Mouse (Mus musculus): Measurements from ENCODE around the gene Adgrl3. TPM values are rescaled to one million over a fixed set of nuclear protein-coding genes. Genes with fewer than 3 reads are reported as not detected.
"Not testable (repeated sequence)": the region's sequence is repeated elsewhere in the genome, so short reads cannot be mapped to it uniquely, and the experiment has no call there.

Adgrl3 gene
- total RNA-seq, 4 experiments from 2014 or later = 3.3 to 10.2 (median 6.3) TPM

DNA sequence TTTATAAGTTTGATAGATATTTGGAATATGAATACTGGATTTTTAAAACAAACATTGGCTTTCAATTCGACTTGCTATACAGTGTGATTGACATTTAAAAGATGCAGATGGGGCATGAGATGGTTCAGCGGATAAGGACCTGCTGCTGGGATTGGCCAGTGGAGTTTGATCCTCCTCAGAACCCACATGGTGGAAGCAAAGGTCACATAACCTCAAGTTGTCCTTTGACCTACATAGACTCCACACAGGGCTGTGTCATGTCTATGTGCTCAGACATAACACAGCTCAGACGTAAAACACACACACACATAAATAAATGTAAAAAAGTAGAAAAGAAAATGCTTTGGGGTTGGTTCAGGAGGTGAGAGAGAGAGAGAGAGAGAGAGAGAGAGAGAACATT lies 397.4 kb downstream of the Adgrl3 start:
- DNase-seq = no peak

DNA sequence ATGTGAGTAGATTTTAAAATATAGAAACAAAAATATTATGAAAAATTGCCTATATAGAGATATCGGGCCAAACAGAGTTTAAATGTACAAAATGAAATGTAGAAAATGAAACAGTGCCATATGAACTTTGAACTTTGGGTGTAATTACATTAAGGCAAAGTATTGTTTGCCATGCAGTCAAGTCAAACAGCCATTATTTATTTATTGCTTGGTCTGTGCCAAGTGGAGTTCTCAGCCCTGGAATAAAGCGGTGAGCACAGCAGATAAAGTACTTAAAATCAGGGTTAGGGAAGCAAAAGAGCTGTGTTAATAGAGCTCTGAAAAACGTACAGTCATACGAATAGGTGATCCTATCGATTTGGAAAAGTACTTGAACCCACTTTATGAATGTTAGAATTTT lies 407.5 kb downstream of the Adgrl3 start:
- no peak for DNase-seq

DNA sequence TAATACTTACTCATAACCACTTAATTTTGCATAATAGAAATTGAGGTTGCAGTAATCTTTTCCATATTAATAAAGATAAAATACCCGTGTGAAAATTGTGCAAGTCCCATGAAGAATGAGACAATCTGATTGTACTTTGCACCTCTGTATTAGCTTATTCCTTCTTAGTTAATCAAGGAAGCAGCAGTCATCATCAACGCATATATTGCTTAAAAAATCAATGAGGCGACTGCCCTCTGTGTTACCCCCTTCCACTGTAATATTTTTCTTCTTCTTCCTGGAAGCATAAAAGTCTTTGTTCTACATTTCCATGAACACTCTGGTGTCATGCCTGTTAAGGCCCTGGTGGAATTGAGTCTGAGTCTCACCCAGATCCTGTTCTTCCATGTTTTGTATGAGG lies 416.4 kb downstream of the Adgrl3 start:
- DNase-seq = no peak

GRCm38 (mm10) chr5:81442150-81442549 lies 422.2 kb downstream of the Adgrl3 start:
- DNase-seq = no peak

DNA sequence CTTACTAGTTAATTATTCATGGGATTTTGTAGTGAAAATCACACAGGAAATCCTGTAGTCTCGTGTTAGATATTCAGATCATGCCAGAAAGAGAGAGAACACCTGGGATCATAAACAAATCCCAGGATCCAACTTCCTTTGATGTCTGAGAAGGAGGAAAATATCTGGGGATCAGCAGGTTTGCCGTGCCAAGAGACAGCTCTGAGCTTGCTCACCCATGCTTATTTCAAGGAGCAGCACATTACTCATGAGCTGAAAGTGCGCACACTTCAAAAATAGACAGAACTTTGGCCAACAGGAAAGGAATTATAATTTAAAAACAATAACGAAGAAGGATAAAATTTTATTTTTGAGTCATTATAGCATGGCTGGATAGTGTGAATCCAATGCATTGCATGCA lies 446.0 kb downstream of the Adgrl3 start:
- DNase-seq = no peak

DNA sequence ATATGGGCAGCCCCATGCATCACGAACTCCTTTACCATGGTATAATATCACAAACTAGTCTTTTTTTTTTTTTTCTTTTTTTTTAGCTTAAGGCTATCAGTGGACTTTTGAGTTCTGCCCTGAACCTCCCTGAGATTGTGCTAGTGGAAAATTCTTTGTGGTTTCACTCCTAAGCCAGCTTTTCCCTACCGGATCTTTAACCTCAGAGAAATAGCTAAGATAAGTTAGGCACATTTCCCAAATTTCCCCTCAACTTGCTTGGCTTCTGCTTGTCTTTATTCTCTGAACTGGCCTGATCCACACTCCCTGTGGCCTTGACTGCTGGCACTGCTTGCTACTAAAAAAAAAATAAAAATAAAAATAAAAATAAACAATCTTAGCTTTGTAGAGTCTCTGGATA lies 454.7 kb downstream of the Adgrl3 start:
- no peak for DNase-seq

GRCm38 (mm10) chr5:81475406-81475805 lies 455.5 kb downstream of the Adgrl3 start:
- DNase-seq = no peak

- no peak for DNase-seq
These were observed 456.2 kb downstream of the Adgrl3 start for GRCm38 (mm10) chr5:81475971-81476606.

DNA sequence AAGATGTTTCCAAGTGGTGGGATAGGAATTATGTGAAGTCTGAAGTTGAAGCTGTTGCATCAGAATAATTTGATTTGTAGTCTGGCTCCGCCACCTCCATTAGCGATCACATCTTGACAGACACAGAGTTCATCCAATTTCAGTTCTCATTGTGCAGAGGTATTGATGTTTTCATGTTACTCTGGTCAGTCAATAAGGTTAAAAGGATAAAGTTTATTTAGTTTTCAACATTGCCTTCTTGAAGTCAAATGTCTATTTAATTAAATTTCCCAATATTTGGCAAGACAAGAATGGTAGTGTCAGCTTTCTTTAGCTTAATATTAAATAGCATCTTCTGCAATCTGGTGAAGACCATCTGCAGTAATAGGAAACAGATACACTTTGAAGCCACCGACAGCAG lies 461.0 kb downstream of the Adgrl3 start:
- no peak for DNase-seq

DNA sequence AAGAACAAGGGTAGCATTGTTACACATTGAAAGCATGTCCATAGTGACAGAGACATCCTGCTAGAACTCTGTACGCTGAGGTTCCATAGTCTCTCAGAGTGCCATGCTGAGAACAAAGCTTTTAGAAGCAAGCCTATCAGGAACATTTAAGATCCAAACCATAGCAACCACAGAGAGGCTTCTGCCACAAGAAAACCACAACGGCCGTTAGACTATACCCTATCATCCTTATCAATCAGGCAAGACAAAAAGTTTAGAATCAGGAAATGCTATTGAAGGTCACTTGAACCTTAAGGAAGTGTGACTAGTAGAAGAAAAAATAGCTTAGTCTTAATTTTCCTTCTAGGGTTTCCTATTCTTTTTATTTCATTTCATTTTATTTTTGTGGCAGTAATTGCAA lies 464.0 kb downstream of the Adgrl3 start:
- no peak for DNase-seq

DNA sequence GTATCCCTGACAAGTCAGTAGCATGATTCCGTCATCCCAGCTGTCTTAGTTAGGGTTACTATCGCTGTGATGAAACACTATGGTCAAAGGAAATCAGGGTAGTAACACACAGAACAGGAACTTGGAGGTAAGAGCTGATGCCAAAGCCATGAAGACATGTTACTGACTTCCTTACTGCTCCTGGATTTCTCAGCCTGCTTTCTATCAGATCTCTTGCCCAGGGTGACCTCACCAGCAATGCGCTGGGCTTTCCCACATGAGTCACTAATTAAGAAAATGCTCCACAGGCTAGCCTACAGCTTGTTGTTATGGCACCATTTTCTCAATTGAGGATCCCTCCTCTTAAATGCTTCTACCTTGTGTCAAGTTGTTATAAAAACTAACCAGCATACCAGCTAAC lies 481.1 kb downstream of the Adgrl3 start:
- DNase-seq = no peak

GRCm38 (mm10) chr5:81518720-81519496 lies 499.0 kb downstream of the Adgrl3 start:
- DNase-seq = no peak

- DNase-seq = no peak
These were observed 499.8 kb downstream of the Adgrl3 start for GRCm38 (mm10) chr5:81519497-81520382.

GRCm38 (mm10) chr5:81522760-81523159 lies 502.8 kb downstream of the Adgrl3 start:
- no peak for DNase-seq

GRCm38 (mm10) chr5:81524532-81524961 lies 504.6 kb downstream of the Adgrl3 start:
- no peak for DNase-seq

DNA sequence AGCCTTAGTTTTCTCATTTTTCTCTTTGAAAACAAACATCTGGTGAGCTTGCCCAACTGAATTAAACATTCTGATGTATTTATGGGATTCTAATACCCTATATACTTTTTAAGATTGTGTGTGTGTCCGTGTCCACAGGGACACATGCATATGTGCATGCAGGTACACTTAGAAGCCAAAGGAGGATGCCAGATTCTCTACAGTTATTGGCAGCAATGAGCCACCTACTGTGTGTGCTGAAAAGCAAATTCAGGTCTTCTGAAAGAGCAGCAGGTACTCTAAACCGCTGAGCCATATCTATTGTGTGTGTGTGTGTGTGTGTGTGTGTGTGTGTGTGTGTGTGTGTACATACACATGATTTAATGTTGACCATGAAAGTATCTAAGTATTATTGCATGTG lies 505.4 kb downstream of the Adgrl3 start:
- DNase-seq = no peak

- DNase-seq = peak; percentile 4
These were observed 511.7 kb downstream of the Adgrl3 start for GRCm38 (mm10) chr5:81531639-81532038.

GRCm38 (mm10) chr5:81550211-81550610 lies 530.3 kb downstream of the Adgrl3 start:
- DNase-seq = no peak

- DNase-seq = not testable (repeated sequence)
These were observed 535.2 kb downstream of the Adgrl3 start for GRCm38 (mm10) chr5:81555149-81555548.

- DNase-seq = no peak
These were observed 536.1 kb downstream of the Adgrl3 start for GRCm38 (mm10) chr5:81556008-81556407.

GRCm38 (mm10) chr5:81558965-81559364 lies 539.0 kb downstream of the Adgrl3 start:
- DNase-seq = no peak

GRCm38 (mm10) chr5:81564294-81564693 lies 544.4 kb downstream of the Adgrl3 start:
- DNase-seq = no peak

DNA sequence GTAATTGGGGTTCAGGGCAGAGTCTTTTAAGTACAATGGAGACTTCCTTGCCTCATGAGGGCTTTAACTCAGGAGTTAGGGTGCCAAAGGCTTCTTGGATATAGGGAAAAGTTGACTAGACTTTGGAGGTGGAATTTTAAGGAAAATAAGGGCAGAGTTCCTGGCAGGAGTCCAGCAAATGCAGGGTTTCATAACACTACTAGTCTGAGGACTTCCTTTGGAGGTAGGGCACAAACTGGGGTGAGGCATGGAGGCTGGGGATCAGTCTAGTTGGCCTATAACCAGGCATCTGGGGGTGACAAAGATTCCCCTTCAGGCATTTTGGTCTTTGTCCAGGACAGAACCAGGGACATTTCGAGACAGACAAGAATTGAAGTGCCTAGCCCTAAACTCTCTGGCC lies 546.6 kb downstream of the Adgrl3 start:
- DNase-seq = no peak

Data from adrenal gland, adult 8-10 months (tissue).